Mouse (Mus musculus) thymus, postnatal 25 days (tissue): Measurements from ENCODE around the gene Slc2a1.

Experiments
- DNase-seq: peaks from one replicate; pipeline ENCODE4 v3.0.0; 2022

Slc2a1 gene

DNA sequence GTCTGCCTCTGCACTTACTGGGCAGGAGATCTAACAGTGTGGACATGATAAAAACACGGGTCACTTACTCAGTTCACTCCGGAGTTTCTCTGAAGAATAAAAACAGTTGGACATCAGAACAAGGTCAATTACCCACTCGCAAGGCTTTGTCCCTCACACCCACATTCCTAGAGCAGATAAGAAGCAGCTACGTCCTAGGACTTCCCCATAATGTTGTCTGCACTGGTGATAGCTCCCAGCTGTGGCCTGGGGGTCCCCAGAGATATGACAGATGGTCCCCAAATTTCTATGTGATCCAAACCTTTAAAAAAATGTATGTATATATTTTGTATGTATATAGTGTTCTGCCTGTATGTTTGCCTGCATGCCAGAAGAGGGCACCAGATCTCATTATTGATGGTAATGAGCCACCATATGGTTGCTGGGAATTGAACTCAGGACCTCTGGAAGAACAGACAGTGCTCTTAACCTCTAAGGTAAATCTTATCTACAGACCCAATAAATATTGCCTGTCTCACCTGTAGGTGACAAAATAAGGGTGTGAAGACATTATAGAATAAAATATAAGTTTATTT is 71.7 kb downstream of the Slc2a1 start:
- DNase-seq = no peak

DNA sequence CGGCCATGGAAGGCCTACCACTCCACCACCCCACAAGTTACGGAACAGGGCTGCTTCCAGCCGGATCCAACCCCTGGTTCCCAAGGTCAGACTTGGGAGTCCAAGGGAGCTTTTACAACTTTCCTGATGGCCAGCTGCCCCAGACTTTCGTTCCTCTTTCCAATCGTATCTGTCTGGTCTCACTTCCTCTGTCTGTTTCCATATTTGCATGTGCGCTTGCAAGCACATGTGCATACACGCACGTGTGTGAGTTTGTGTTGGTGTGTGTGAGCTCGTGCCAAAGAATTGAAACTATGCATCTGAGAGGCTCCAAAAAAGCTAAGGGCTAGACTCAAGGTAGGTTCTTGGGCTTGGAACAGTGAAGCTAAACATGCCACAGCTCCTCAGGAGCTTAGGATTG is 72.9 kb downstream of the Slc2a1 start:
- DNase-seq = no peak

- DNase-seq = no peak
Observed at GRCm38 (mm10) chr4:119183525-119183924, 75.0 kb downstream of the Slc2a1 start.

- no peak for DNase-seq
Observed at GRCm38 (mm10) chr4:119185771-119186170, 77.3 kb downstream of the Slc2a1 start.
